Mouse (Mus musculus) CH12.LX (cell line): Measurements from ENCODE around the gene Alad.
A peak's percentile ranks its signal among the peaks of the same experiment; 100 is the strongest.

Experiments used
- CHD1 ChIP-seq: IDR thresholded peaks from 2 replicates; pipeline ENCODE4 v1.6.1; 2012; ENCODE audit warnings: low read depth, low read length, improper control_type of control experiment, inconsistent platforms
- CHD2 ChIP-seq: IDR thresholded peaks from 2 replicates; pipeline ENCODE4 v1.6.1; 2011; ENCODE audit warnings: low read length, improper control_type of control experiment
- CTCF ChIP-seq, 2 experiments: IDR thresholded peaks in 1 of 2; conservative IDR thresholded peaks in 1 of 2; 2 replicates each; pipeline ENCODE4 v1.5.1; 2011 to 2012; ENCODE audit warnings: low read depth in 2 of 2, low read length in 2 of 2, improper control_type of control experiment in 1 of 2, inconsistent platforms in 1 of 2, mild to moderate bottlenecking in 1 of 2, moderate library complexity in 1 of 2
- EP300 ChIP-seq: IDR thresholded peaks from 2 replicates; pipeline ENCODE4 v1.6.1; 2011; ENCODE audit warnings: low read length, improper control_type of control experiment
- MAX ChIP-seq: IDR thresholded peaks from 2 replicates; pipeline ENCODE4 v1.6.1; 2011; ENCODE audit warnings: low read length, improper control_type of control experiment
- POLR2A ChIP-seq: IDR thresholded peaks from 2 replicates; pipeline ENCODE4 v1.6.1; 2011; ENCODE audit warnings: low read depth, mild to moderate bottlenecking, improper control_type of control experiment, low read length
- POLR2AphosphoS2 ChIP-seq: IDR thresholded peaks from 2 replicates; pipeline ENCODE4 v1.6.1; 2011; ENCODE audit warnings: low read depth, low read length, improper control_type of control experiment
- SMC3 ChIP-seq: IDR thresholded peaks from 2 replicates; pipeline ENCODE4 v1.6.1; 2011; ENCODE audit warnings: low read depth, low read length, improper control_type of control experiment
- TBP ChIP-seq: conservative IDR thresholded peaks from 2 replicates; pipeline ENCODE4 v1.6.1; 2011; ENCODE audit warnings: low read depth, low read length, improper control_type of control experiment

DNA sequence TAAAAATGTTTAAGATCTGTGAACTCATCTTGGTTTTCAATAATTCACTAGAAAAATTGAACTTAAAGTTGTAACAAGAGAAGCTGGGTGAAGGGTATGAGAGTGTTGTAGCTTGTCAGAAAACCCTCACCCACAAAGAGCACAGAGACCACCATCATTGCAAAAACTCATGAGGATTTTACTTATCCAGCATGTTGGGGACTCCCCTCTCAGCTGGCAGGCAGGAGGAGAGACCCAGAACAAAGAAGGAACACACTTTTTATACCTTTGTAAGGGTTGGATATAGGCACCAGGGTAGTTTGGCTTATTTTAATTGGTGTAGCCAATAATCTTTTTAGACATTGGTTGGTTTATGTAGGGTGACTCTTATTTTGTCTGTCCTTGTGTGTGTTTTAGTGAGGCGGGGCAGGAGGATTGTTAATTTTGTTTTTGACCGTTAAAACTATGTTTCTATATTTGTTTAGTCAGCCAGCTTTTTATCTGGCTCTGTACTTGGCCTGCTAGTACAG, 1.2 kb upstream of the Alad start:
- no peak for TF ChIP-seq POLR2A
- TF ChIP-seq SMC3: no peak
- peak; percentile 40; the same call in 1 of the 2 replicates for TF ChIP-seq POLR2AphosphoS2
- no peak for TF ChIP-seq MAX
- TF ChIP-seq EP300: no peak
- 0 out of 2 replicates have a peak, but pooled peaks have one; percentile 56 for TF ChIP-seq CHD1
- no peak for TF ChIP-seq CHD2
- TF ChIP-seq TBP: 0 out of 2 replicates have a peak, but pooled peaks have one; percentile 31
- no peak for TF ChIP-seq CTCF (conservative IDR thresholded peaks at IDR 0.05 in 1 of 2, IDR thresholded peaks at IDR 0.05 in 1 of 2; ENCODE audit: low read depth in 2 of 2, low read length in 2 of 2)
